Mouse (Mus musculus) c-Kit-positive CD71-positive TER-119-negative erythroid progenitor cells, embryonic 14.5 days (primary cell): ENCODE measurements at regions not wholly inside any gene's neighbourhood (a gene's known extent, or its start where the extent isn't known, plus 50 kb on each side); places are given as distances from the start of the nearest gene placed in this dataset.

Experiments
- DNase-seq: peaks from one replicate; pipeline ENCODE4 v3.0.0-alpha.2; 2013; ENCODE audit warnings: low read depth

DNA sequence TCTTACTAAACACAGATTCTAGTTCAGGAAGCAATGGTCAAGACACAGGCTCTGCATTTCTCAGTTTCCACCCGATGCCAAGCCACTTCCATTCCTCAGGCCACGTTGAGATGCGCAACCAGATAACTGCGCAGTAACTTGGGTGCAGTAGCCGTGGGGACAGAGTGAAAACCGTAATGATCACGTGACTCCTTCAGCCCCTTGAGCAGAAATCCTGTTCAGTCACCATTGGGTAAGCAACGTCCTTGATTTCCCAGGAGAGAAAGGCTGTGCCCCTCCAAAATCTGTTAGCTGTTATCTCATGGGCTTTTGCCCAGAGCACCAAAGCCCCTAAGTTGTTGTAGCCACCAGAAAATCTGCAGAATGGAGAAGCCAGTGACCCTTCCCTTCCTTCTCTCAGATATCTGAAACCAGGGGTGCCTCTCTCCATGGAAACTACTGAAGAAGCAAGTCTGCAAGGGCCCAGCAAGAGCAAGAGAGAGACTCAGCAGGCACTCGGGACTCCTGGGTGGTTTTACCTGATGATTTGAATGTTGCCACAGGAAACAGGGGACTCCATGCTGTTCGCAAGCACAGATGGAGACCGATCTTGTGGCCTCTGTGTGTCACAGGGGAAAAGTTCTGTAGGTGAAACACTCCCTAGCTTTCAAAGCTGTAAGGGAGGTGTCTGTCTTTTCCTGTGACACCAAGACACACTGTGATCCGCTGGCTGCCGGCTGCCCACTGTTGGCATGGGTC lies 126.7 kb downstream of the Lmo4 start:
- no peak for DNase-seq

DNA sequence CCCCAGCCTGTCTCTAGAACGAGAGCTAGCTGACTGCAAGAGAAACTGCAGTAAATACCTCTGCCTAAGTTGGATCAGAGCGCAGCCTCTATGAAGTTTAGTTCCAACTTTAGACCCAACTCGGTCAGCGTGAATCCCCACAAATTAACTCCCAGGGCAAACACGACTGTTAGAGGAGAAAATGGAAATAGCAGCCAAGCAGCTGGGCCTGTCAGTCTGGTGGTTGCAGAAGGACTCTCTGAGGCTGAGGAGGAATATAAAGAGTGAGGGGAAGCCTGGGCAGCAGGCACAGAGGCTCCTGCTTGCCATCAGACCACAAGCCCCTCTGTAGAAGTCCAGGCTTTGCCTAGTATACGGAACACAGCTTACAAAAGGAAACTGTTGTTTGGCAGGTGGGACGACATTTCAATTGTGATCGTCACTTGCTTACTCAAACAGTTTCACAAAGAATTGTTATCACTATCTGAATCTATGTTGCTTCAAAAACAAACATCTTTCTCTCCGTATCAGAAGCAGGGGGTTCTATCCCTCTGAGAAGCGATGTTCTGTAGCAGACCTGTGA lies 135.0 kb downstream of the Lmo4 start:
- DNase-seq, result no peak

DNA sequence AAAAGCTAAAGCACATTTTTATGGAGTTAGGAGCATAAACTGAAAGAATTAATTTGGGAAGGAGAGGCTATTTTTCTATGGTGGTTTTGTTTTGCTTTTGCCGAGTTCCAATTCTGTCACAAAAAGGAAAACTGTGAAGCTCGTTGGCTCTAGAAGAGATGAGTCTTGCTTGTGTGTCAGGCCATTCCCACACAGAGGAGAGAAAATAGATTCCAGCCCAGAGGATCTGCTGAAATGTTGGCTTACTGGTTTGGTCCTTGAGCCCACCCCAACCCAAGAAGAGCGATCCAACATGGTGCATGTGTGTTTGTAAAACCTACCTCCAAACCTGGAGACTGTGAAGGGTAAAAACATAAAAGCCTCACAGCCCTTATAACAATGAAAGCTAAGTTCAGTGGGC lies 138.0 kb downstream of the Lmo4 start:
- no peak for DNase-seq

DNA sequence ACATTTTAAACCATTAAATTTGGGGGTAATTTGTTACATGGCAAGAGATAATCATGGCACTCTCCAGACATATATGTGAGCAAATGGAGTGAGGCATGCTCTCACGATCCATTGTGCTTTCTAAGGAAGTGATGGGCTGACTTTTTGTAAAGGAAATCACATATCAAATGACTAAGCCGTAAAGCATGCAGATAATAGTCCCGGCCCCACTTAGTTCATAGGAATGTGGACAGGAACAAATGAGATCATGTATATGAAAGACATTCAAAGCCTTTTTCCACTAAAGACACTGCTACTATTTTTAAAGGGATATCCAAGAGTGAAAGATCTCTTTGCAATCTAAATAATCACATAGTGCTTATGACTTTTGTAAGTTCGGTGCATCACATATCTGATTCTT lies 146.9 kb downstream of the Lmo4 start:
- no peak for DNase-seq

DNA sequence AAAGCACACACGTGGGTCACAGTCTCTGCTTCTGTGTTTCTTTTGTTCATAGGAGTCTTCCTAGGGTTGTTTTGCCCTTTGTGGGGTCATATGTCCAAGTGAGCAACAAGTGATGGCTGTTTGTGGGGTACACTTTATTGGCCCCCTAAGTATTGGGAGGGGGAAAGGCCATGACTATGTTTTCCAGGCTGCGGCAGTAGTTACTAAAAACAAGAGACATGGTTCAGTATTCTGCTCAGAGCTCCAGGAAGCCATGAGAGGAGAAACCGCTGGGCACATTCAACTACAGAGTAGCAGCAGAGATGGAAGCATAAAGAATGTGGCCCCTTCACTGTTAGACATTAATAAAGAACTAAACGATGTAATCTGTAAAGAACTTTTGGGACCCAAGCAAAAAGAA lies 154.7 kb downstream of the Lmo4 start:
- DNase-seq, result no peak

- no peak for DNase-seq
These were observed 155.8 kb downstream of the Lmo4 start for GRCm38 (mm10) chr3:144049270-144049669.

DNA sequence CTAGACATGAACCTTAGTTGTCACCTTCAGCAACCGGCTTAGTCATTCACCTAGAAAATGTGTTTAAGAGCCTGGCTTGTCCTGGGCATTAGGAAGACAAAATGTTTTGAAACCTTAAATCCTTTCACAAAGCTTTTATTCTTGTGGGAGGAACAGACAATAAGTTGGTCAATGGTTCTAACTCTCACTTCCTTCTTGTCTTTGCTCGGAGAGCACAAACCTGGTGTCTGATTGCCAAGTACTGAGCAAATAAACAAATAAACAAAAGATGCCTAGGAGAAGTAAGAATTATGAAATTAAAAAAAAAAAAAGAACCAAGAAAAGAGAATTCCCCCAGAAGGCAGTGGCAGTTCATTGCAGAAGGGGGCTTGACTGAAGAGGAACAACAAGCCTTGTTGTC lies 160.7 kb downstream of the Lmo4 start:
- DNase-seq, result no peak

DNA sequence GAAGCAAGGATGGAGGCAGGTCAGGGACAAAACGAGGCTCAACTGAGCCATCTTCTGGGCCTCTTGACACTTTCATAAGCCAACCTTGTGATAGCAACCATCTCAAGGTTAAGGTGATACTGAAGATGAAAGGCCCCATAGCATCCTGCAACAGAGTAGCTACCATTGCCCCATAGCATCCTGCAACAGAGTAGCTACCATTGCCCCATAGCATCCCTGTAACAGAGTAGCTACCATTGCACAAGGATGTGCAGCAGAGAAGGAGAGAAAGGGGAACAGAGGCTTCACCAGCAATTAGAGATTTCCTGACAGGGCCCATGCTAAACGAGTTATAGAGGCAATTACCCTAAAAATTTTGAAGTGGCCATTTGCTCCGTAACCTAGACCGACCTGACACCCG lies 163.2 kb downstream of the Lmo4 start:
- no peak for DNase-seq

GRCm38 (mm10) chr3:144039498-144039897 lies 165.5 kb downstream of the Lmo4 start:
- DNase-seq, result no peak

DNA sequence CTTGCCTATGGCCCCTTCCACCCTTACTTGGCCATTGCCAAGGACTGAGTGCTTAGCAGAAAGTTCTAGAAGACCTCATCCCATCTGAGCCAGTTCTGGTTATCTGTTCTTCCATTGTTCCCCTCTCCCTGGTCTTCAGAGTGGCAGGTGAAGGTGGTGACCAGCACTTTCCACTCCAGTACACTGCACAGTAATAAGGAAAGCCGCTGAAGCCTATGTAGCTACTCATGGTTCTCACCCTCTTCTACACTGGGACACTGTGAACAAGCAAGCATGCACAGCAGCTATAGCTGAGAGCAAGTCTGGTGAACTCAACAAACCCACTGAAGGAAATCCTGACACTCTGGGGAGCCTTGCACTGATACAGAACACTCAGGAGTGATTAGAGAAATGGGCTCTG lies 175.4 kb downstream of the Lmo4 start:
- DNase-seq, result no peak

DNA sequence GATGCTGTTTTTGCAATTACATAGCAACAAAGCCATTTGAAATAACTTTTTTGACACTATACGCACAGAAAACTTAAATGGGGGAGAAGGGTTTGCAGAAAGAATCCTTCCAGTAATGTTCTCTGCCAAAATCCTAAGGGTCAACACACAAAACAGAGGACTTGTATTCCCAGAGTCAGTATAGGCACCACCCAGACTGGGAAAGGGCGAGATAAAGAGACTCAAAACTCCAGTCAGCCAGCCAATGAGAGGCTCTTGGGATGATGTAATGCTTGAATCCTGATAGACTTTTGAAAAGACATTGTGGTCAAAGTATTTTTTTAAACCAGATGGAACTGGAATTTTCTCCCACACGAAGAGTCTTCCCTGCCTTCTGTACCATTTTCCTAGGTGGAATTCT lies 175.9 kb downstream of the Lmo4 start:
- DNase-seq, result no peak

DNA sequence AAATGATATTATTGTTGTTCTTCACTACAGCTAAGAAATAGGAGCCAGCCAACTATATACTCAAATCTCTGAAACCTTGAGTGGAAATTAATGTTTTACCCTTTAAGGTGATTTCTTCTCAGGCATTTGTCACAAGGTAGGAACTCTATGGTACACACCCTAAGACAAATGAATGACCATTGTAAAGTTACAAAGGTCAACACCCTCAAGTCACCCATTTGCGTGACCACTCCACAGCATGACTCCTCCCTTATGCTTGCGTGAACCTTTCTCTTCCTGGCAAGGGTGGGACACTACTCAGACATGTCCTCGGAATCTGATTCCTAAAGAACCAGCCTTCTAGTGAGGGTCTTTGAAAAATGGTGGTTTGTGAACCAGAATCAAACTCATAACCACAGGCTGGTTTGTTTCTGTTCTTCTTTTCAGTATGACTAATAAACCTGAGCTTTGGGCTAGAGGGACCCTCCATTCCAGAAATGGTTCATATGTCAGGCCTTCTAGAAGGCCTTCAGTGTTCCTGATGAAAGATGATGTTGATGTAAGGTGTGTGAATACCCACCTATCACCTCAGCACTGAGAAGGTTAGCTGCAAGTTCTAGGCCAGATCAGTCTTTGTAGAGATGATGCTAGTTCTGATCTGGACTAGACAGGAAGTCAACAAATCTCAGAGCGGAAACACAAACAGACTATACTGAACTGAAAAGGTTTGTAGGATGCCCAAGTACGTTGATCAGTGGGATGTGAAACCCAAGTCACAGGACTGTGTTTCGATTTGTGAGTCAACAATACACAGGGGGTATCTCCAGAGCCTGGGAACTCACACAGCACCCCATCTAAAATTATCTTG lies 177.7 kb downstream of the Lmo4 start:
- DNase-seq, result no peak

DNA sequence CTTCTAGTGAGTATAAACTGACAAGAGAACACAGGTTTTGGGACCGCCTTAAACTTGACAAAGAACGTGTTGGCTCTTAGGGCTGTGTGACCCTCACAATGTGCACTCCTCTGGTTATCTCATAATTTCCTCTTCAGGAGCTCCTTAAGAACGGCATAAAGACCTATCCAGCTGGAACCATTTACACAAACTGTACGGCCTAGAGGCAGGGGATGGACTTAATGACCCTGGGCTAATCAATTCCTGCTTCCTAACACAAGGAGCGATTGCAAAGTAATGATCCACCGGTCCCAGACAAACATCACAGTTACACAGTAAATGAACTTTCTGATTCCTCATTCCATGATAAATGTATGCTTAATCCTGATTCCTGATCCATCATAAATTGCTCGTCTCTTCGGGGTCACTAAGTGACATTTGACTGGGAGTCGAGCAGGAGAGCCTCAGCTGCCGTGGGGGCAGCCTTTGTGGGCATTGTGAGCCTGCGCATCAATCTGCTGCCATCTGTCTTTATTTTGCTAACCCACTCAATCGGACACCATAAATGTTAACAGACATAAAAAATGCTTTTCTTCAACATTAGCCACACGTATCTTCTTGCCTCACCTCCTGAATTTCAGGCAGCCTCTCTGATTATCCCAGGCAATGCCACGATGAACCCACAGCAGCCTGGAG lies 179.4 kb downstream of the Lmo4 start:
- DNase-seq, result no peak

- no peak for DNase-seq
These were observed 180.8 kb downstream of the Lmo4 start for GRCm38 (mm10) chr3:144024216-144024615.

- DNase-seq, result no peak
These were observed 182.0 kb downstream of the Lmo4 start for GRCm38 (mm10) chr3:144023058-144023457.

DNA sequence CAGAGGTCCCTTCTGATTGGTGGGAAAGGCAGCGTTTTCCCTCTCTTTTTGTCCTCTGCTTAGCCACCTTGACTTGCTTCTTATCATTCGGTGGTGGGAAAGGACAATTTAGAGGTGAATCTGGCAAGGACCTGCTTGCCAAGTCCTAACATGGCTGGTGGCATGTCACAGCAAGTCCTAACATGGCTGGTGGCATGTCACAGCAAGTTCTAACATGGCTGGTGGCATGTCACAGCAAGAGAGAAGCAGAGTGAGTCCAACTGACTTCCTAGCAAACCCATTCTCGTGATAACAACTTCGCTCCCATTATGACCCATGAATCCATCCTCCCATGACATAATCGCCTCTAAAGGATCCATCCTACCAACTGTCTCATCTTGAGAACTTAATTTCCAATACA lies 183.1 kb downstream of the Lmo4 start:
- no peak for DNase-seq

DNA sequence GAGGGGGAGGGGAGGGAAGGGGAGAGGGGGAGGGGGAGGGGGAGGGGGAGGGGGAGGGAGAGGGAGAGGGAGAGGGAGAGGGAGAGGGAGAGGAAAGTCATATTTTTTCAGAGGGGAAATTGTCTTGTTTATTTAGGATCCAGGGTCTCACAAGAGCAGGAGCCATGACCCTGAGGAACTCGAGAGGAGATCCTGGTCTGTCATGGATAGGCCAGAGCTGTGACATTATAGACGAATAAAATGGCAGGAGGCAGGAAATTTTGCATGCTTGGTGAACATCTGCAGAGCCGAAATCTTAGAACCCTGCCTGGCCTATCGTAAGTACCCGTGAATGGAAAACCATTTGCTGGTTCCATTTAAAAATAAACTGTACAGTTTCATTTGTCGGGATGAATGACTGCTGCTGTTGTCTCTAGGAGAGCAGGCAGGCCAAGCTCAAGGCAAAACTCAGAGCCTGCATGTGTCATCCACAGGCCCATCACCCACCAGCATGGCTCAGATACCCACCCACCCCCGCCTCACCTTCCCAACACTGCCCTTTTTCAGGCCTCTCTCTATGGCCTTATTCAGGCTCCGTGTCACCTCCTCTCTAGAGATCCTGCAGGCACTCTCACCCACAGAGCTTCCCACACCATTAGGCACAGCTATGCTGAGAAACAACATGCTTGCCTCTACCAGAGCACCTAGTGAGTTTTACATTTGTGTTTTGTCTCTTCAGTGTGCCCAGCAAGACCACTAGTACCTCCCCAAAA lies 184.7 kb downstream of the Lmo4 start:
- no peak for DNase-seq

DNA sequence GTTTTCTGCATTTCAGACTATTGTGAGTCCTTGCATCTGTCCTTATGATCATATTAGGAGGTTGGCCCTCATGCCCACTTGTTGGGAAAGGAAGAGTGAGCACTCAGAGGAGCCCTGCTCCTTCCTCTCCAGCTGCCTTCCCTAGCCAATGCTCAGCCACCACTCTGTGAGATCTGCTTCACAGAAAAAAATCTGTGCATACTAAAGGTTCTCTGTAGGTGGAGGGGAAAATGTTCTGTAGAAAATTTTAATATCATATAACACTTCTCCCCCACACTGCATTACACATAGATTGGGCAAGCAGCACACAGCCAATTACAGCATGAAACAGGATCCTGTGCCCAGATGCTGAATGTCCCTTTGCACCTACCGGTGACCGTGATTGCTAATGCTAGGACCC lies 185.7 kb downstream of the Lmo4 start:
- no peak for DNase-seq

DNA sequence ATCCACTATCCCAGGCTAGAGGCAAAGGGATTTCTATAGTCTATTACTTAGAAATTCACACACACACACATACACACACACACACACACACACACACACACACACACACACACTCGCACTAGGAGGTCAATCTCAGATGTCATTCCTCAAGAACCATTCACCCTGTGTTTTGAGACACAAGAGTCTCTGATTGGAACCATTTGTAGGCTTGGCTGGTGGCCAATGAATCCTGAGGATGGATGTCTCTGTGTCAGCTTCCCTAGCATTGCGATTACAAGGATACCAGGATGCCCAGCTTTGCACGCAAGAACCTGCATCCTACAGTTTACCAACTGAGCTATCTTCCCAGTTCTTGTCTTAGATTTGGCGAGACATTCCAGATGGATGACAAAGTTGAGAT lies 186.5 kb downstream of the Lmo4 start:
- no peak for DNase-seq

GRCm38 (mm10) chr3:144015236-144015635 lies 189.8 kb downstream of the Lmo4 start:
- no peak for DNase-seq

- no peak for DNase-seq
These were observed 191.4 kb downstream of the Lmo4 start for GRCm38 (mm10) chr3:144013481-144014125.
